Mouse (Mus musculus): ENCODE results near the gene Lrrc36.

Lrrc36 gene

GRCm38 (mm10) chr8:105468002-105468720 is 54.8 kb downstream of the Lrrc36 start:
- no peak for DNase-seq (ENCODE audit: low spot score)

DNA sequence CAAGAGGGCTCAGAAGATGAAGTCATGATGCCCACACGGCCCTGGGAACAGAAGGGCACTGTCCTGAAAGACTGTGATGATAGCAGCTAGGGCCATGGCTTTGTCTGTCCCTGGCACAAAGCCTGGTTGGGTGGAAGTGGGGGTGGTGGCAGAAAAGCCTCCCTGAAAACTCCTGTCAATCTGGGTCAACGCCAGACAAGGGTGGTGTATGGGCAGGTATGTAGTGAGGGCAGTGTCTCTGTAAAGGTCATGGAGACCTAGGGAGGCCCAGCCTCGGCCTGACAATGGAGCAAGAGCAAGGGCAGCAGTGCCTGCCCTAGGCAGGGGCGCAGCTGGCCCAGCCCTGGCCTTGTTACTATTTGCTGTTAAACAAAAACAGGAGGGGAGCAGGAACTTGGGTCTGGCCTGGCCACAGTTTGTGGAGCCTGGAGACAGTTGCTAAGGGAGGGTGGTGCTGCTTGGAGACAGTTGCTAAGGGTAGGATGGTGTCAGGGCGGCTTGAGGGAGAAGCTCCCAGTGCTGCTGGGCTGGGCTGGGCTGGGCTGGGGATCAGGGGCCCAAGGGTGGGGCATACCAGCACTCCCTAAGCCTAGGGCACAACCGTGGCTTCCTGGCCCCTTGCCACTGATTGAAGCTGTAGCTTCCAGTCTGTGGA is 55.8 kb downstream of the Lrrc36 start:
- no peak for DNase-seq (ENCODE audit: low spot score)

DNA sequence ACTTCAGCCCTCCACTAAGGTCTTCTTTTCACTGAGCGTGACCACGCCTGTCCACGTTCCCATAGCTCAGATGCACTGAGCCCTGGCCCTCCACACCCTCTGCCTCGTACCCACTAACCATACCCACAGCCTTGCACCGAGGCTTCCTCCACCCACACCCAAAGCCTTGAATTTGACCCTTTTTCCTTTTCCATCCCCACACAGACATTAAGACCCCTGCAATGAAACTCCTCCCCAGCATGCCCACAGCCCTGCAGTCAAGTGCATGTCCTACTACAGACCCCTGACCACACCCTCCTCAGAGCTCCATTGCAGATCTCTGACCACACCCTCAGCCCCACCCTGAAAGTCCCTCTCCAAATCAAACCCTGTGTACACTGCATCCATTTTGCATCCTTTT is 56.4 kb downstream of the Lrrc36 start:
- no peak for DNase-seq (ENCODE audit: low spot score)

GRCm38 (mm10) chr8:105470262-105470661 is 56.9 kb downstream of the Lrrc36 start:
- DNase-seq (ENCODE audit: low spot score), result no peak

GRCm38 (mm10) chr8:105470681-105471313 is 57.4 kb downstream of the Lrrc36 start:
- DNase-seq (ENCODE audit: low spot score), result no peak

GRCm38 (mm10) chr8:105471314-105472015 is 58.1 kb downstream of the Lrrc36 start, which contains the start of gene Tppp3:
Gene Tppp3 (minus strand): TSS chr8:105471526.
- DNase-seq (ENCODE audit: low spot score), result peak; percentile 69

DNA sequence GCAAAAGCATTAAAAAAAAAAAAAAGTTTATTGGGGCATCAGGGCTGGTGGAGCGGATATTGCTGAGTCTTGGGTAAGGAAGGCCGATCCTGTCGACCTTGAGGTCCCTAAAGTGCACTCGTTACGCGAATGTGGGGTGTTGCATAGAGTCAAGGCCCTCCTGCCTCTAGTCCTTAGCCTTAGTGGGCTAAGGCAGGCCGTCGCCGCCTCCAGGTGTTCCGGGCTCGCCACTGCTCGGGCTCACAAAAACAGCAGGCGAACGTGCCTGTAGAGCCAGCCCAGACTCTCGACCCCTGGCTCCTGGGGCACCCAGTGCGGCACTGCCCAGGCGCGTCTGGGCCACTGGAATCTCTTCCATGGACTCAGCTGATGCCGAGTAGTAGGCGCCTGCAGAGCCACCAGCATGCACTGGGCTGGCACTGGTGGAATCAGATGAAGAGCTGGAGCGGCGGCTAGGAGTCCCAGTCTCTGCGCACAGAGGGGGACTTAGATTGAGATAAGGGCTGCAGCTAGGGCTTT is 59.1 kb downstream of the Lrrc36 start:
- DNase-seq (ENCODE audit: low spot score), result no peak

GRCm38 (mm10) chr8:105472983-105473382 is 59.6 kb downstream of the Lrrc36 start:
- no peak for DNase-seq (ENCODE audit: low spot score)

- no peak for DNase-seq (ENCODE audit: low spot score)
Measured at GRCm38 (mm10) chr8:105473816-105474606, 60.6 kb downstream of the Lrrc36 start.

DNA sequence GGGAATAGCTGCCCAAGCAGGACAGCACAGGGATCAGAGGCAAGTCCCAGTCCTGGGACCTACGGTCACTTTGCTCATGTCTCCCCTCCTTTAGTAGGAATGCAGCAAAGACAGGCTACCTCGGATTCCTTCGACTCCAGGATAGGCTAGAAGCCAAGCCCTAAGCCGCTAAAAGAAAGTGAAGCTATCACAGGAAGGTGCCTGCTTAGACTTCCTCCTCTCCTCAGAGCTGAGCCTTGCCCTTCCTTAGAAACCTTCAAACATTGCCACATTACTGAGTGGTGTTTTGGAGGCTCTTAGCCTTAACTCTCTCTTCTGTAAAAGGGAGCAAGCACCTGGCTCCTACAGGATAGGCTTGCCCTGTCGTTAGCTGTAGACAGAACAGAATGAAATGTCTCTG is 61.3 kb downstream of the Lrrc36 start:
- no peak for DNase-seq (ENCODE audit: low spot score)

DNA sequence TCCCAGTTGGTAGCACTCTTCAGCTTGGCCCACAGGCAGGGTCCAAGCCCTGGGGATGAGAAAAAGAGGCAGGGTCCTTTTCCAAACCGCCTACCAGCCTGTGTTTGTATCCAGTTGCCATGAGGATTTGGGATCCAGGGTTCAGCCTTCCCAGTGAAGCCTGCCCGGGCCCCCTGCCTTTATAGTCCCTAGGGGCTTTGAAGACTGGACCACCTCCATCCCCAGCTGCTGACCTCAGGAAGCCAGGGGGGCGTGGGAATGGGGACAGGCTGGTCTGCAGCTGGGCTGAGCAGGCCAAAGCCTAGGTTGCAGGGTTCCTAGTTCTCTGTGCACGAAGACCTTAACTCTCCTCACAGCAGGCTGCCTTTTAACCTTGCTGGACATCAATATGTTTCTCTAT is 61.9 kb downstream of the Lrrc36 start:
- no peak for DNase-seq (ENCODE audit: low spot score)

- no peak for DNase-seq (ENCODE audit: low spot score)
Measured at GRCm38 (mm10) chr8:105475742-105476141, 62.4 kb downstream of the Lrrc36 start.

GRCm38 (mm10) chr8:105476161-105476560 is 62.8 kb downstream of the Lrrc36 start:
- no peak for DNase-seq (ENCODE audit: low spot score)

- no peak for DNase-seq (ENCODE audit: low spot score)
Measured at GRCm38 (mm10) chr8:105476628-105477413, 63.5 kb downstream of the Lrrc36 start.

- DNase-seq (ENCODE audit: low spot score), result no peak
Measured at GRCm38 (mm10) chr8:105477792-105478191, 64.4 kb downstream of the Lrrc36 start.

GRCm38 (mm10) chr8:105481013-105481412 is 67.6 kb downstream of the Lrrc36 start:
- no peak for DNase-seq (ENCODE audit: low spot score)

DNA sequence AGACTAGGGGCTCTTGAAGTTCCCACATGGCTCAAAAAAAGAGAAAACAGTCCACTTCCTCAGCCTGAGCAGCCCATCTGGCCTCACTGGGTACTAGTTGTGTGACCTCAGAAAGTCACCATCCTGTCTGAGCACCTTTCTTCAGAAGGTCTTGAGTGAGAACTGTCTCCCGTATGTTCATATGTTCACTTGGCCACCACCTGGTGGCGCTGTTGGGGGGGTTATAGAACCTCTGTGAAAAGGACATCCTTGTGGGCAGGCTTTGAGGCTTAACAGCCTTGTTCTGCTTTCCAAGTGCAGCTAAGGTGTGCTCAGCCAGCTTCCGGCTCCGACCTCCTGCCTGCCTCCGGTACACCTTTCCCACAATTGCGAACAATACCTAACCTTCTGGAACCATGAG is 68.1 kb downstream of the Lrrc36 start:
- no peak for DNase-seq (ENCODE audit: low spot score)

- DNase-seq (ENCODE audit: low spot score), result no peak
Measured at GRCm38 (mm10) chr8:105482123-105482522, 68.8 kb downstream of the Lrrc36 start.

DNA sequence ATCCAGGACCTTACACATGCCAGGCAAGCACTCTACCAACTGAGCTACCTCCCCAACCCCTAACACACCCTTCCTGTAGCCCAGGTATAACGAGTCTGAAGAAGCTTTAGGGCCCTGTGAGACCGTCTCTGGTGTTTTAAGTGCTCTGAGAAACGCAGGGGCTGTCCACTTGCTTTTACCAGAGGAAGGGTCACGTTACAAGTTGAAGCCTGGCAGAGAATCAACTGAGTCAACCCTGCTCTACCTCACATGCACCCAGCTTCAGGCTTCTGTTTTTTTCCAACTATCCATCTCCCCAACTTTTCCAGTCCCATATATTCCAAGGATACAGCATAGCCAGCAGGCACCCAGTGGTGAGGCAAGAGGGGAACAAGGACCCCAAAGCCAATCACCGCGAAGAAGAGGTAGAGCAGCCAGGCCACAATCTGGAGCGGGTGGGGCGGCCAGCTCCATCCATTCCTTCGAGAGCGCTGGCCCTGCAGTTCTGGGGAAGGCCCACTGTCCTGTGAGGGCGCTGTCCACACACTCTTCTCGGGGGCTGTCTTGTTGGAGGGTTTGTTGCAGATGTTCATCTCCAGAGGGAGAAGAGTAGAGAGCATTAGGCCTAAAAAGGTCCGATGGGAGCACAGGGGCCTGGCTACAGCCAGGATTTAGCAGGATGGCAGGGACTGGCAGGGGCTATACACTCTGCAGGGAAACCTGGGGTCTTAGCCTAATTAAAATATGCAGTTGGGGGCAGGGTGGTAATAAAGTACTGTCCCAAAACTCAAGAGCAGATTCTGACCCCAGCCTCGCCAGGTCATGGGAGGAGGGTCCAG is 70.0 kb downstream of the Lrrc36 start:
- no peak for DNase-seq (ENCODE audit: low spot score)

DNA sequence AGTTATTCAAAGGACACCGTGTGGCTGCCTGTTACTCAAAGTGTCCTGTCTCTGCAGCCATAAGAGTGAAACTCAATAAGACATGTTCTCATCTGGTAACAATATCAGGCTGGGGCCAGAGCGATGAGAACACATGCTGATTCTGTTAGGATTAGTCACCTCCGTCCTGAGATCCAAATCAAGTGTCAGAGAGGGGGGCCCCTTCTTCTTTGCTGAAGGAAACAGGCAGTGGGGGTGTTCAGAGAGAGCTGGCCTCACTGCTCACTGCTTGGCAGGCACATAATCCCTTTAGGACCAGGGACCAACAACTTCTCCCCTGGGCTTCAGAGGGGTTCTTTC is 70.6 kb downstream of the Lrrc36 start:
- DNase-seq (ENCODE audit: low spot score), result no peak

All from urinary bladder, postnatal 10 days (tissue).